Mouse (Mus musculus) neural tube, embryonic 10.5 days (tissue): ENCODE data around the gene Gm48552.

ENCODE experiments used
- DNase-seq: peaks from one replicate; pipeline ENCODE4 v3.0.0-alpha.2; 2017; ENCODE audit warnings: low spot score; ENCODE audit errors: extremely low spot score

The Gm48552 gene

GRCm38 (mm10) chr10:81388505-81389055, at the start of gene Gm48552:
TSS of gene Gm48552 (plus strand) at chr10:81389005.
- DNase-seq = no peak

- DNase-seq = no peak
Observed at GRCm38 (mm10) chr10:81340551-81341332, 48.1 kb upstream of the Gm48552 start.

- peak; percentile 79 for DNase-seq
Observed at GRCm38 (mm10) chr10:81341333-81341949, 47.4 kb upstream of the Gm48552 start.

GRCm38 (mm10) chr10:81342686-81343505, 45.9 kb upstream of the Gm48552 start, which contains the start of gene Gipc3:
TSS of gene Gipc3 (minus strand) at chr10:81343266.
- no peak for DNase-seq

GRCm38 (mm10) chr10:81344421-81345161, 44.2 kb upstream of the Gm48552 start:
- no peak for DNase-seq

- DNase-seq = no peak
Observed at GRCm38 (mm10) chr10:81345162-81345534, 43.7 kb upstream of the Gm48552 start.

- peak; percentile 67 for DNase-seq
Observed at GRCm38 (mm10) chr10:81346453-81347067, 42.2 kb upstream of the Gm48552 start.

GRCm38 (mm10) chr10:81349146-81349545, 39.7 kb upstream of the Gm48552 start:
- DNase-seq = no peak

GRCm38 (mm10) chr10:81349961-81350350, 38.8 kb upstream of the Gm48552 start:
- no peak for DNase-seq

GRCm38 (mm10) chr10:81350351-81351063, 38.3 kb upstream of the Gm48552 start, which contains the start of gene Hmg20b:
TSS of gene Hmg20b (minus strand) at chr10:81350480.
- peak; percentile 96 for DNase-seq

GRCm38 (mm10) chr10:81351678-81352291, 37.0 kb upstream of the Gm48552 start:
- no peak for DNase-seq

GRCm38 (mm10) chr10:81354738-81355477, 33.9 kb upstream of the Gm48552 start:
- no peak for DNase-seq

- DNase-seq = no peak
Observed at GRCm38 (mm10) chr10:81355533-81355932, 33.3 kb upstream of the Gm48552 start.

- no peak for DNase-seq
Observed at GRCm38 (mm10) chr10:81356352-81356990, 32.3 kb upstream of the Gm48552 start.

GRCm38 (mm10) chr10:81356991-81357844, 31.6 kb upstream of the Gm48552 start, which contains the start of gene Mfsd12:
TSS of gene Mfsd12 (plus strand) at chr10:81357491.
- DNase-seq = peak; percentile 85

GRCm38 (mm10) chr10:81358209-81358608, 30.6 kb upstream of the Gm48552 start:
- no peak for DNase-seq

GRCm38 (mm10) chr10:81358841-81359240, 30.0 kb upstream of the Gm48552 start:
- no peak for DNase-seq
